Mouse (Mus musculus): ENCODE measurements at regions not wholly inside any gene's neighbourhood (a gene's known extent, or its start where the extent isn't known, plus 50 kb on each side); places are given as distances from the start of the nearest gene placed in this dataset.

DNA sequence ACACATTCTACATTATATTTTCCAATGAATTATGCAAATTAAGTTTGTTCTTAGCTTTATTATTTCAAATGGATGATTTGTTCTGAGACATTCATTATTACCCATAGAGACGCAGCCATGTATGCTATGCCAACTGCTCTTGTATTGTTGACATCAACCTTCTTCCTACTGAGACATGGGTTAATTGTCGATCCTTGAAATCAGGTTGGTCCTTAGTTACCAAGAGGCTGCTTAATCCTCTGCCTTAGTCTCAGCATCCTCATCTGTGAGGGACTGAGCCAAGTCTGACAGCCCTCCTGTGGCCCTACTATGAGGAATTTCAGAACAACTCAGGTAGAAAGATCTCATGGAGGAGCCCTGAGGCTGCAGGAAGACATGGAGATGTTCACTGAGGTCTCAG is 345.2 kb upstream of the Klf6 start:
- H3K27ac ChIP-seq, result no peak overlapping the region

DNA sequence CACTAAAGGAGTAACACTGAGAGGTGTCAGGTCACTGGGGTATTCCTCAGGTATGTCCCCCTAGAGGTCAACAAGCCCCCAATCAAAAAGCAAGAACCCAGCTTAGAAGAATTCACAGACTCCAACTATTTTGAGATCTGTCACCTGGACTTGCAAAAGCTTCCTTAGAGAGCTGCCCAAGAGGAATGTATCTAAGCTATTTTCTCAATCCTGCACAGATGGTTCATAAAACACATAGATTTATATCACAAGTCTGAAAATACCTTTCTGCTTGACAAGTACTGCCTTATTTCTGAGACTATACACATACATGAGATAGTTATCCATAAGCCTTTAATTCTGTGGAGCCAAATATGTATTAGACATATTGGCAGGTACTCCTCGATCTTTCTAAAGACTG is 342.1 kb upstream of the Klf6 start:
- no peaks in the 10 kb centered on the region for H3K4me1 ChIP-seq (replicated peaks)
- ATAC-seq, result no peak

More for the DNA sequence above, 345.2 kb upstream of the Klf6 start:
- Histone ChIP-seq H3K4me3 (replicated peaks) (no peak overlapping the region), H3K36me3 (no peaks in the 10 kb centered on the region), H3K27me3 (no peaks in the 10 kb centered on the region), H3K9me3 (no peaks in the 10 kb centered on the region), H3K4me2 (replicated peaks) (no peak overlapping the region), H3K9ac (replicated peaks) (no peak overlapping the region), H3K4me1 (replicated peaks) (no peaks in the 10 kb centered on the region)
- ATAC-seq, result no peak
- 94% methylated on average over 2 of the region's 2 CpGs for WGBS

DNA sequence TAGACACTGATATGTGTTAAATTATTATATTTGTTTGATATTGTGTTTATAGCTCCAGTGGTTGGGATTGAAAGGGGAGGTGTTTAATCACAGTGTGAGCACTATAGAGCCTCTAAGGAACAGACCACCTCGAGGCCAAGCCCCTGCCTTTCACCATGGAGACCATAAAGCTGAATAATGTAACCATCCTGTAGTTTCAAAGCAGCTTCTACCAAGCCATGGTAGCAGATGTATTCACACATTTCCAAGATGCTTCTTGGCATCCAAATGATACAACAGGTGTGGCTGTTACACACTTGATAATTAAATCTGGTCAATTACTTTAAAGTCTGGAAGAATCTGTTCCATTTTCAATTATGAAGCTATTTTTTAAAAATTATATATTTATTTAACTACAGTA is 341.7 kb upstream of the Klf6 start:
- H3K27ac ChIP-seq, result no peak overlapping the region

More for the DNA sequence above, 342.1 kb upstream of the Klf6 start:
- Histone ChIP-seq H3K4me3 (replicated peaks) (no peak overlapping the region), H3K27me3 (no peaks in the 10 kb centered on the region), H3K9ac (replicated peaks) (no peak overlapping the region), H3K4me2 (replicated peaks) (no peak overlapping the region), H3K9me3 (no peaks in the 10 kb centered on the region), H3K27ac (no peak overlapping the region), H3K36me3 (no peaks in the 10 kb centered on the region)
- 88% methylated on average over 1 of the region's 1 CpGs for WGBS

DNA sequence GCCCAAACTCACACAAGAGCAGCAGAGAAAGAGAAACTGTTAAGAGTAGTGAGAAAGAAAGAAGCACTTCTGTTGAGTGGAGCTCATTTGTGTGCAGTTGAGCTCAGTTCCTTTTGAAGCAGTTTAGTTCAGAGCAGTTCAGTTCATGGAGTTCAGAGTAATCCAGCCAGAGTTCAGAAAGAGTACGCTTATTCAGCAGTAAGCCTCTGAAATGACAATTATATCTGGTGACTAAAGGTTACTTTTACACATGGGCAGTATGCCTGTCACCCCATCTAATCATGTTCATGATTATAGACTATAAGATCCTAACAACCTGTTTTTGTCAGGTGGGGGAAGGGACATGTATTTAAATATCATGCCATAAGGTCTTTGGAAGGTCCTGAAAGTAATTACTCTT is 333.9 kb upstream of the Klf6 start:
- no peak overlapping the region for H3K4me3 ChIP-seq (replicated peaks)
- H3K4me1 ChIP-seq (replicated peaks), result no peaks in the 10 kb centered on the region
- no peak for ATAC-seq
- H3K36me3 ChIP-seq, result no peaks in the 10 kb centered on the region
- H3K27me3 ChIP-seq, result no peaks in the 10 kb centered on the region
- no peaks in the 10 kb centered on the region for H3K9me3 ChIP-seq
- no peak overlapping the region for H3K9ac ChIP-seq (replicated peaks)
- H3K27ac ChIP-seq, result no peak overlapping the region
- WGBS, result 86% methylated on average over 1 of the region's 1 CpGs
- no peak overlapping the region for H3K4me2 ChIP-seq (replicated peaks)

More for the DNA sequence above, 341.7 kb upstream of the Klf6 start:
- no peak for ATAC-seq
- H3K4me2 ChIP-seq (replicated peaks), result no peak overlapping the region
- WGBS, result 67% methylated on average over 1 of the region's 1 CpGs
- no peaks in the 10 kb centered on the region for H3K9me3 ChIP-seq
- H3K4me3 ChIP-seq (replicated peaks), result no peak overlapping the region
- no peaks in the 10 kb centered on the region for H3K27me3 ChIP-seq
- no peaks in the 10 kb centered on the region for H3K36me3 ChIP-seq
- H3K9ac ChIP-seq (replicated peaks), result no peak overlapping the region
- no peaks in the 10 kb centered on the region for H3K4me1 ChIP-seq (replicated peaks)

DNA sequence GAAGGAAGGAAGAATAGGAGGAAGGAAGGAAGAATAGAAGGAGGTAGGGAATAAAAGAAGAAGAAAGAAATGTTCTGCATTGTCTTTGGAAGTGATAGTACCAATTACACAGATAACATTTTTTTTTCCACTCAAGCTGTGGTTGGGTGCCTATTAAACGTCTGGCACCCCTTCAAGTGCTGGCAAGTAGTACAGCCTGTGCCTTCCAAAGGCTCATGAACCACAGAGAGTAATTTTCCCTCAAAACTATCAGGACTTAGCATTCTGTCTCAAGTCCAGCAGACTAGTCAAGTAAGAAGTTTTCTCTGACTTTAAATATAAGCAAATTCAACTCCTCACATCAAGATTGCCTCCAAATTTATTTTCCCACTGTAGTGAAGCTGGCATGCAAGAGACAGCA is 321.0 kb upstream of the Klf6 start:
- H3K9ac ChIP-seq (replicated peaks), result no peak overlapping the region
- H3K27ac ChIP-seq, result no peak overlapping the region
- H3K36me3 ChIP-seq, result no peaks in the 10 kb centered on the region
- 60% methylated on average over 1 of the region's 1 CpGs for WGBS
- no peak for ATAC-seq
- no peaks in the 10 kb centered on the region for H3K9me3 ChIP-seq
- no peak overlapping the region for H3K4me3 ChIP-seq (replicated peaks)
- no peak overlapping the region for H3K4me2 ChIP-seq (replicated peaks)
- no peaks in the 10 kb centered on the region for H3K4me1 ChIP-seq (replicated peaks)
- no peaks in the 10 kb centered on the region for H3K27me3 ChIP-seq

DNA sequence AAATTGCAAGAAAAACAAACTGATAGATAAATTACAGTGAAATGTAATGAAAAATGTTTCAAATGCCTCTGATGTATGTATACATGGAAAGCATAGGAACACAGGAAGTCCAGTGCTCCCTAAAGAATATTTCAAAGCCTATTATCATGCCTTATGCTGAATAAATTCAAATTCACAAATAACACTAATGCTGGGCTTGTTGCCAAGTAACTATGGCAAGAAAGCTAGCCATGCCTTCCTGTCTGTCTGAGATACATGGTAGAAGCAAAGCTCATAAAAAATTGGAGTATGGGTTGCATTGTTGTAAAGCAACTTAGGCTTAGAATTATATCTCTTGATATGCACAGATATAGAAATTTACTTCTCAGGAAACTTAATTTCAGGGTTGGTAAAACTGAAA is 315.8 kb upstream of the Klf6 start:
- no peaks in the 10 kb centered on the region for H3K36me3 ChIP-seq
- H3K4me3 ChIP-seq (replicated peaks), result no peak overlapping the region
- no peaks in the 10 kb centered on the region for H3K9me3 ChIP-seq
- H3K4me2 ChIP-seq (replicated peaks), result no peak overlapping the region
- no peaks in the 10 kb centered on the region for H3K4me1 ChIP-seq (replicated peaks)
- H3K27me3 ChIP-seq, result no peaks in the 10 kb centered on the region
- ATAC-seq, result no peak
- H3K9ac ChIP-seq (replicated peaks), result no peak overlapping the region
- no peak overlapping the region for H3K27ac ChIP-seq

DNA sequence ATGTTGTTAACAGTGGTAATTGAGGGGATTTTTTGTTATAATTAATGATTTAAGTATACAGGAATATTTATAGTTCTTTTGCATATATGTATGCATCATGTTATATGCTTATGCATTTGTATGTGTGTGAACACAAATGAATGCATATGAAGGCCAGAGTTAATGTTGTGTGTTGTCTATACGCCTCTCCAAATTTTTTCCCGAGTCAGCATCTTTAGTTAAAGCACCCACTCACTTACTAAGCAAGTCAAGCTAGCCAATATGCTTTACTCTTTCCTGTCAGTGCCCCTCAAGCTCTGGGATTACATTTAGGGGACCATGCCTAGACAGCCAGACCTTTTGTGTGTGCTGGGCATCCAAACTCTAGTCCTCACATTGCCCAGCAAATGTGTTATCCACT is 315.3 kb upstream of the Klf6 start:
- WGBS, result 90% methylated on average over 2 of the region's 2 CpGs
- no peaks in the 10 kb centered on the region for H3K4me1 ChIP-seq (replicated peaks)
- no peaks in the 10 kb centered on the region for H3K27me3 ChIP-seq
- no peak for ATAC-seq
- no peak overlapping the region for H3K4me3 ChIP-seq (replicated peaks)
- no peaks in the 10 kb centered on the region for H3K36me3 ChIP-seq
- no peaks in the 10 kb centered on the region for H3K9me3 ChIP-seq
- no peak overlapping the region for H3K4me2 ChIP-seq (replicated peaks)
- H3K27ac ChIP-seq, result no peak overlapping the region
- no peak overlapping the region for H3K9ac ChIP-seq (replicated peaks)

DNA sequence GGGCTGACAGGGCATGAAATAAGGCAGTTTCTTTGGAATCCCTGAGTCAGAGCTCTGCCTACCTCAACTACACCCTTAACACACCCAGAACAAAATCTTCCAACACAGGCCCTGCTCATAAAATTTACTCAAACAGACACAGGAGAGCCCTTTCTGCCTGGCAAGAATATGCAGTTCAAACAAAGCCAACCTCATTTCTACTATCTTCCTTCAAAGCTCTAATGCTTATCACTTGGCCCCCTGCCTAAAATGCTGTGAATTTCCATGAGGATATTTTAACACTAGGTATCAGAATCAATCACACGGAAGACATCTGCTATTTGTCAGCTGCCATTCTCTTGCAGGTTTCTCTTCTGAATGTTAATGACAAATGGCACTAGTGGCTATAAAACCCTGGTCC is 314.3 kb upstream of the Klf6 start:
- 63% methylated on average over 1 of the region's 1 CpGs for WGBS
- H3K27ac ChIP-seq, result no peak overlapping the region
- no peak for ATAC-seq

DNA sequence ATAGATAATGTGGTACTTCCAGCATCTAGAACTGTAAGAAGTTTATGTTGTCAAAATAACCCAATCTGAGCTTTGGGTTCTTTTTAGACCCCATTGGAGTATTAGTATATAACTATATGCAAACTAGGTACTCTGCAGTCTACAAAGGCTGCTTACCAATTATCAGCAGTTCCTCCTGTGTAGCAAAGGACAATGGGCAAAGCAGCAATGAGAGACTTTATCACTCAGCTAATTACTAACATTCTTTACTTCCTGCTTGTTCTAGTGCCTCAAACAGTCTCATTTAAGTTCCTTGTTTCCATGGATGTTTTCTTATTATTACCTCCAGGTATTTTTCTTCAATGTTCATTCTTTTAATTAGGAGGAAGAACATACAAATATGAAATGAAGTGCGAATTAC is 312.5 kb upstream of the Klf6 start:
- no peaks in the 10 kb centered on the region for H3K9me3 ChIP-seq
- no peak overlapping the region for H3K27ac ChIP-seq
- no peak for ATAC-seq
- no peaks in the 10 kb centered on the region for H3K4me1 ChIP-seq (replicated peaks)
- no peak overlapping the region for H3K4me2 ChIP-seq (replicated peaks)
- H3K27me3 ChIP-seq, result no peaks in the 10 kb centered on the region
- no peaks in the 10 kb centered on the region for H3K36me3 ChIP-seq
- H3K9ac ChIP-seq (replicated peaks), result no peak overlapping the region
- no peak overlapping the region for H3K4me3 ChIP-seq (replicated peaks)
- WGBS, result 92% methylated on average over 1 of the region's 1 CpGs

More for the DNA sequence above, 314.3 kb upstream of the Klf6 start:
- H3K4me3 ChIP-seq (replicated peaks), result no peak overlapping the region
- H3K9me3 ChIP-seq, result no peaks in the 10 kb centered on the region
- no peaks in the 10 kb centered on the region for H3K36me3 ChIP-seq
- H3K4me1 ChIP-seq (replicated peaks), result no peaks in the 10 kb centered on the region
- H3K9ac ChIP-seq (replicated peaks), result no peak overlapping the region
- H3K27me3 ChIP-seq, result no peaks in the 10 kb centered on the region
- H3K4me2 ChIP-seq (replicated peaks), result no peak overlapping the region

DNA sequence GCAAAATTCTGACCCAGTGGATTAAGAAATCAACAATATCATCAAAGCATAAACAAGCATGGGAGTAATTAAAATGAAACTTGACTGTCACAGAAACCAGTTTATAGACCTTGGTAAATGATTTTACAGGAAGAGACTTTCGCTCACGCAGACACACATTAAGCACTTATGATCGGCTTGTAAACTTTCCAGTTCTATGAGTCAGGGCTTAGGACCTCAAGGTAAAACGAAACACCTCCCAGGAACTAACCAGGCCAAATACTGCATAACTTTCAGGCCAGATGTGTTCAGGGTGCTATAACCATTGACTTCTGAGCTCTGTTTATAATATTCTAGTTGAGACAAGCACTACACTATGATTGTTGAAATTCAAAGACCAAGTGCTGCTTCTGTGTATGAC is 312.1 kb upstream of the Klf6 start:
- Histone ChIP-seq H3K9ac (replicated peaks) (no peak overlapping the region), H3K36me3 (no peaks in the 10 kb centered on the region), H3K27me3 (no peaks in the 10 kb centered on the region), H3K4me1 (replicated peaks) (no peaks in the 10 kb centered on the region), H3K9me3 (no peaks in the 10 kb centered on the region), H3K4me3 (replicated peaks) (no peak overlapping the region), H3K27ac (no peak overlapping the region), H3K4me2 (replicated peaks) (no peak overlapping the region)
- WGBS, result 89% methylated on average over 4 of the region's 4 CpGs
- no peak for ATAC-seq

DNA sequence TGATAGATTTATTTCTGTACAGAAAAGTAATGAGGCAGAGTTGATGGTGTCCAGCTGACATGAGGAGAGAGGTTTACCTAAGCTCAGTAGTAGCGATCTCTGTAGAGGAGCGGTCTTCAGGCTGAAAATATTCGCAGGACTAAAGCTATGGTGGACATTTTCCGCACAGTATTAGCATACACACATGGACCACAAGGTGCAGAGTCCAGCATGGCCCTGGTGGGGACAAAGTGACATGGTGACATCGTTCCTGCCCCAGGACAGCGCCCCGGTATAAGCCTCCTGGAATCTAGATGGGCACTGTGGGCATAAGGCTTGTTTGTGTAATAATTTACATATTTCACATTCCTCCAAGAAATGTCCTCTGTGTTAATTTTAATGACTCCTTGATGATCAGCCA is 311.5 kb upstream of the Klf6 start:
- WGBS, result 90% methylated on average over 7 of the region's 7 CpGs
- no peaks in the 10 kb centered on the region for H3K27me3 ChIP-seq
- no peak overlapping the region for H3K4me2 ChIP-seq (replicated peaks)
- no peak overlapping the region for H3K27ac ChIP-seq
- no peaks in the 10 kb centered on the region for H3K36me3 ChIP-seq
- no peaks in the 10 kb centered on the region for H3K4me1 ChIP-seq (replicated peaks)
- H3K9me3 ChIP-seq, result no peaks in the 10 kb centered on the region
- H3K4me3 ChIP-seq (replicated peaks), result no peak overlapping the region
- ATAC-seq, result no peak
- no peak overlapping the region for H3K9ac ChIP-seq (replicated peaks)

DNA sequence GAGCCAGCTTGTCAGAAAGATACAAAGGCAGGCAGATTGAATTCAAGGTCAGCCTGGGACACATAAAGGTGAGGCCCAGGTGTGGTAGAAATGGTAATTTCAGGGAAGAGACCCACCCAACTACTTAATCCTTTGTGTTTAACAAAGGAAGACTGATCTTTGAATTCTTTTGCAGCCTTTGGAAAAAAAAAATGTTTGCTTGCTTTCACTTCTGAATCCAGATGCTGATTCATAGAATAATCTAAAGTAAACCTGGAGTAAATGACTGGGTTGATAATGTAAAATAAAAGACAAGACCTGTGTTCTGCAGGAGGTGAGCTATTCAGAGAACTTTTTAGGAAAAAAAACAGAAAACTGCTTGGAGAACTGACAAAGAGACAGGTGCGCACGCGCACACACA is 310.9 kb upstream of the Klf6 start:
- no peaks in the 10 kb centered on the region for H3K9me3 ChIP-seq
- H3K4me3 ChIP-seq (replicated peaks), result no peak overlapping the region
- H3K4me2 ChIP-seq (replicated peaks), result no peak overlapping the region
- no peaks in the 10 kb centered on the region for H3K4me1 ChIP-seq (replicated peaks)
- H3K9ac ChIP-seq (replicated peaks), result no peak overlapping the region
- 90% methylated on average over 3 of the region's 3 CpGs for WGBS
- H3K27ac ChIP-seq, result no peak overlapping the region
- no peaks in the 10 kb centered on the region for H3K27me3 ChIP-seq
- no peak for ATAC-seq
- H3K36me3 ChIP-seq, result no peaks in the 10 kb centered on the region

DNA sequence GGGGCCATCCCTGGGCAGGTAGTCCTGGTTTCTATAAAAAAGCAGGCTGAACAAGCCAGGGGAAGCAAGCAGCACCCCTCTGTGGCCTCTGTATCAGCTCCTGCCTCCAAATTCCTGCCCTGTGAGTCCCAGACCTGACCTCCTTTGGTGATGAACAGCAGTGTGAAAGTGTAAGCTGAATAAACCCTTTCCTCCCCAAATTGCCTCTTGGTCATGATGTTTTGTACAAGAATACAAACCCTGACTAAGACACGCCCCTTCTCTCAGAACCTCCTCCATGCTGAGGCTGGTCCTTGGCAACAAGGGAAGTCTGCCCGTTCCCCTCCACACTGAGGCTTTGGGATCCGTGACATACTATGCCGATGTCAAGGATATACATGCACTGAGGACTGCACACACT is 310.2 kb upstream of the Klf6 start:
- no peak overlapping the region for H3K27ac ChIP-seq
- H3K4me2 ChIP-seq (replicated peaks), result no peak overlapping the region
- WGBS, result 87% methylated on average over 4 of the region's 4 CpGs
- no peak overlapping the region for H3K9ac ChIP-seq (replicated peaks)
- no peaks in the 10 kb centered on the region for H3K36me3 ChIP-seq
- H3K4me3 ChIP-seq (replicated peaks), result no peak overlapping the region
- H3K9me3 ChIP-seq, result no peaks in the 10 kb centered on the region
- no peaks in the 10 kb centered on the region for H3K4me1 ChIP-seq (replicated peaks)
- no peaks in the 10 kb centered on the region for H3K27me3 ChIP-seq
- no peak for ATAC-seq
